Mouse (Mus musculus) forebrain, embryonic 11.5 days (tissue): ENCODE data around the gene Grk3. TPM values are rescaled to one million over a fixed set of nuclear protein-coding genes. Genes with fewer than 3 reads are reported as not detected.

Source experiments
- ATAC-seq: fragments of 200-750 bp; cut with Nextera tagmentation; replicated peaks from 2 replicates; pipeline ENCODE4 v1.8.0; 2017; ENCODE audit warnings: moderate TSS enrichment; ENCODE audit not compliant: low FRiP score
- DNase-seq: peaks from one replicate; pipeline ENCODE4 v3.0.0-alpha.2; 2017; ENCODE audit warnings: low spot score
- H3K27ac ChIP-seq: fragments of 300-500 bp; sonication (generic); 2 replicates; pipeline ENCODE4 v1.5.1; 2014; ENCODE audit warnings: low read depth, low read length
- H3K27me3 ChIP-seq: fragments of 300-500 bp; sonication (generic); 2 replicates; pipeline ENCODE4 v1.6.1; 2014; ENCODE audit warnings: mild to moderate bottlenecking, low read length, mixed read lengths; ENCODE audit not compliant: control insufficient read depth, insufficient read depth
- H3K36me3 ChIP-seq: fragments of 300-500 bp; sonication (generic); 2 replicates; pipeline ENCODE4 v1.6.1; 2014; ENCODE audit warnings: mild to moderate bottlenecking, low read length, moderate library complexity, mixed read lengths; ENCODE audit not compliant: control insufficient read depth, insufficient read depth
- H3K4me1 ChIP-seq: fragments of 300-500 bp; sonication (generic); replicated peaks from 2 replicates; pipeline ENCODE4 v1.6.1; 2014; ENCODE audit warnings: low read length, mixed read lengths; ENCODE audit not compliant: control insufficient read depth, insufficient read depth
- H3K4me2 ChIP-seq: fragments of 300-500 bp; sonication (generic); 2 replicates; pipeline ENCODE4 v1.6.1; 2014; ENCODE audit warnings: low read depth, mild to moderate bottlenecking, low read length, moderate library complexity, mixed read lengths; ENCODE audit not compliant: severe bottlenecking
- H3K4me3 ChIP-seq: fragments of 300-500 bp; sonication (generic); 2 replicates; pipeline ENCODE4 v1.5.1; 2014; ENCODE audit warnings: low read depth, low read length
- H3K9ac ChIP-seq: fragments of 300-500 bp; sonication (generic); 2 replicates; pipeline ENCODE4 v1.6.1; 2014; ENCODE audit warnings: low read length
- H3K9me3 ChIP-seq: fragments of 300-500 bp; sonication (generic); 2 replicates; pipeline ENCODE4 v1.6.1; 2016; ENCODE audit warnings: low read length, mixed read lengths; ENCODE audit not compliant: control insufficient read depth
- WGBS: fragments of 180-500 bp; shearing (Covaris S2); extraction: QIAGEN DNeasy Blood & Tissue Kit; methylation state at CpG from one replicate; pipeline ENCODE4 v1.1.7; 2014; 5-methylcytosine and 5-hydroxymethylcytosine counted together
- polyA plus RNA-seq: library from polyadenylated mRNA; unstranded; fragments of >200 nt; fragmentation: Nextera tagmentation; extraction: Ambion mirVana; gene quantifications from 2 replicates; pipeline ENCODE4 v1.2.1, GENCODE M21; 2014

Gene Grk3
- polyA plus RNA-seq, 1 experiment from 2014 or later = 6.7 TPM

DNA sequence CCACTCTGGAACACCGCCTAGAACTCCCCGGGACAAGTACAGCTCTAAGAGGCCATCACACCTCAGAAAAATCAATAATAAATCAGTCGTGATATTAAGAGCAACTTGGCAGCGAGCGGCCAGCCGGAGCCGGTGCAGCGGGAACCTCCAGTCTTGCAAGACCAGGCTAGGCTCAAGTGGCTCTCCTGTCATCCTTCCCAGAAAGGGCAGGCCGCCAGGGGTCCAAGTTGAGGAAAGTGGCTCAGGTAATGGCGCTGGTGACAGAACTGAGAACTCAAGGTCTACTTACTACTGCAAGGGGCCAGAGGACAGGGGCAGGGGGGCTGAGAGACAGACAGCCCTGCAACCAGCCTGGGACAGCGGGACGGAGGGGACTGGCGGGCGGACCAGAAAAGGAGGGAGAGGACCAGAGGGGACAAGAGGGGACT is 769 bp downstream of the Grk3 start:
- Histone ChIP-seq H3K9ac (peak overlapping the region; percentile 68), H3K27me3 (peaks cover 2% of the 10 kb centered on the region; the same call in 1 of the 2 replicates), H3K9me3 (no peaks in the 10 kb centered on the region), H3K4me2 (peak overlapping the region; percentile 66), H3K4me3 (peak overlapping the region; percentile 53), H3K36me3 (no peaks in the 10 kb centered on the region), H3K27ac (no peak overlapping the region), H3K4me1 (no peaks in the 10 kb centered on the region; the same call in 1 of the 2 replicates)
- DNase-seq = peak; percentile 65
- ATAC-seq = peak; percentile 69
- 2% methylated on average over 14 of the region's 14 CpGs for WGBS

- H3K4me2 ChIP-seq = peak overlapping the region; percentile 66
- H3K27me3 ChIP-seq = peaks cover 2% of the 10 kb centered on the region; the same call in 1 of the 2 replicates
- ATAC-seq = no peak
- 66% methylated on average over 16 of the region's 16 CpGs for WGBS
- H3K36me3 ChIP-seq = no peaks in the 10 kb centered on the region
- no peaks in the 10 kb centered on the region for H3K9me3 ChIP-seq
- no peak for DNase-seq
- H3K9ac ChIP-seq = peak overlapping the region; percentile 0; the same call in 1 of the 2 replicates
- H3K4me3 ChIP-seq = peak overlapping the region; percentile 53; the same call in 1 of the 2 replicates
- no peaks in the 10 kb centered on the region; the same call in 1 of the 2 replicates for H3K4me1 ChIP-seq
- H3K27ac ChIP-seq = no peak overlapping the region
Measured at GRCm38 (mm10) chr5:113014111-113014807, 1.3 kb downstream of the Grk3 start.

DNA sequence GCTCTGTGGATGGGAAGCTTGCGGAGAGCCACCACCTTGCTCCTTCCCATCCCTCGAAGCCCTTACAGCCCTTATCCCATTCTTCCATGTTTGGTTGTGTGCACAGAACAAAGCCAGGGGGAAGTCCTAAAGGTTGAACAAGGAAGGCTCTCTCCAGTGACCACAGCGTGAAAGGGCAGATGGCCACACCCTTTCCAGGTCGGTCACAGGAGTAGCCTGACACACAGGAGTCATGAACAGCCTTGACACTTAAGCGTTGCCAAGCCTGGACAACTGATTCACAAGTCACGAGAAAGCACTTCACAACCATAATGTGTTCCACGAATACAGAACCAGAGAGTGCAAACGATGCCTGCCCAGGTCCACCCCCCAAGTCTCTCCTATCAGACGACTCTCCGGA is 3.7 kb downstream of the Grk3 start:
- peaks cover 2% of the 10 kb centered on the region; the same call in 1 of the 2 replicates for H3K27me3 ChIP-seq
- H3K36me3 ChIP-seq = no peaks in the 10 kb centered on the region
- no peaks in the 10 kb centered on the region for H3K9me3 ChIP-seq
- no peak overlapping the region for H3K4me3 ChIP-seq
- H3K27ac ChIP-seq = no peak overlapping the region
- ATAC-seq (no peak), DNase-seq (no peak)
- 90% methylated on average over 10 of the region's 10 CpGs for WGBS
- no peak overlapping the region for H3K4me2 ChIP-seq
- no peaks in the 10 kb centered on the region; the same call in 1 of the 2 replicates for H3K4me1 ChIP-seq
- no peak overlapping the region for H3K9ac ChIP-seq

GRCm38 (mm10) chr5:113009183-113009820 is 6.3 kb downstream of the Grk3 start:
- WGBS = 91% methylated on average over 8 of the region's 8 CpGs
- Histone ChIP-seq H3K9ac (no peak overlapping the region), H3K4me3 (no peak overlapping the region), H3K4me2 (no peak overlapping the region), H3K36me3 (no peaks in the 10 kb centered on the region), H3K9me3 (no peaks in the 10 kb centered on the region), H3K27ac (no peak overlapping the region), H3K27me3 (no peaks in the 10 kb centered on the region), H3K4me1 (no peaks in the 10 kb centered on the region; the same call in 1 of the 2 replicates)
- DNase-seq (no peak), ATAC-seq (no peak)

GRCm38 (mm10) chr5:113008496-113008895 is 7.1 kb downstream of the Grk3 start:
- H3K36me3 ChIP-seq = no peaks in the 10 kb centered on the region

DNA sequence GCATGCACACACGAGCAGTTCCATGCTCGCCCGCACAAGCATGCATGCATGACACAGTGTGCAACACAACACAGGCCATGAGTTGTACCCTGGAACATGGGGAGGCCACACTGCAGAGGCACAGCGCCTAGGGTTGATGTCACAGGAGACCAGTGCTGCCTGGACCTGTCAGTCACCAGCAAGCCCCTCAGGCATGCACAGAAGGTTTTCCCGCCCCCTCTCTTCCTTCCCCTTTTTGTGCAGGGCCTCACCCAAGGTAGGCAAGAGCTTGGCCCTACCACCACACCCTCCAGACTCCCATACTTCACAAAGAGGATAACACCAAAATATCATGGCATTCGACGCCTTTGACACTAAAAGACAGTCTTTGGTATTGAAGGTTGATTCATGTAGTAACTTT is 8.6 kb downstream of the Grk3 start:
- H3K4me2 ChIP-seq = no peak overlapping the region
- DNase-seq = no peak
- no peak overlapping the region for H3K4me3 ChIP-seq
- H3K9me3 ChIP-seq = no peaks in the 10 kb centered on the region
- H3K9ac ChIP-seq = no peak overlapping the region
- ATAC-seq = no peak
- H3K27ac ChIP-seq = no peak overlapping the region
- H3K36me3 ChIP-seq = no peaks in the 10 kb centered on the region
- WGBS = 86% methylated on average over 7 of the region's 7 CpGs
- H3K4me1 ChIP-seq = no peaks in the 10 kb centered on the region
- no peaks in the 10 kb centered on the region for H3K27me3 ChIP-seq

More at GRCm38 (mm10) chr5:113008496-113008895, 7.1 kb downstream of the Grk3 start:
- no peak overlapping the region for H3K4me2 ChIP-seq
- no peak overlapping the region for H3K9ac ChIP-seq
- H3K9me3 ChIP-seq = no peaks in the 10 kb centered on the region
- no peak for DNase-seq
- no peak overlapping the region for H3K4me3 ChIP-seq
- H3K4me1 ChIP-seq = no peaks in the 10 kb centered on the region
- no peaks in the 10 kb centered on the region for H3K27me3 ChIP-seq
- no peak for ATAC-seq
- WGBS = 83% methylated on average over 2 of the region's 2 CpGs
- no peak overlapping the region for H3K27ac ChIP-seq

- Histone ChIP-seq H3K27me3 (no peaks in the 10 kb centered on the region), H3K9me3 (no peaks in the 10 kb centered on the region), H3K4me1 (no peaks in the 10 kb centered on the region), H3K4me3 (no peak overlapping the region), H3K36me3 (no peaks in the 10 kb centered on the region), H3K27ac (no peak overlapping the region), H3K4me2 (no peak overlapping the region), H3K9ac (no peak overlapping the region)
- ATAC-seq = no peak
- 91% methylated on average over 7 of the region's 7 CpGs for WGBS
- no peak for DNase-seq
Measured at GRCm38 (mm10) chr5:113005941-113006391, 9.6 kb downstream of the Grk3 start.

- Histone ChIP-seq H3K9ac (no peak overlapping the region), H3K4me2 (no peak overlapping the region), H3K27me3 (no peaks in the 10 kb centered on the region), H3K36me3 (no peaks in the 10 kb centered on the region), H3K4me1 (no peaks in the 10 kb centered on the region), H3K4me3 (no peak overlapping the region), H3K27ac (no peak overlapping the region), H3K9me3 (no peaks in the 10 kb centered on the region)
- 38% methylated on average over 5 of the region's 5 CpGs for WGBS
- no peak for ATAC-seq
- no peak for DNase-seq
Measured at GRCm38 (mm10) chr5:113002821-113003380, 12.7 kb downstream of the Grk3 start.
